Mouse (Mus musculus) heart, postnatal 0 days (tissue): Measurements from ENCODE around the gene Ptov1. TPM values are rescaled to one million over a fixed set of nuclear protein-coding genes. Genes with fewer than 3 reads are reported as not detected.

Source experiments
- ATAC-seq: fragments of 200-750 bp; cut with Nextera tagmentation; 2 replicates; pipeline ENCODE4 v1.8.0; 2017; ENCODE audit warnings: low read depth, moderate number of reproducible peaks, moderate library complexity; ENCODE audit not compliant: insufficient read depth
- DNase-seq: peaks from one replicate; pipeline ENCODE4 v3.0.0-alpha.2; 2016; ENCODE audit warnings: low spot score
- H3K27ac ChIP-seq: fragments of 300-500 bp; sonication (generic); 2 replicates; pipeline ENCODE4 v1.5.1; 2014; ENCODE audit warnings: low read depth, mild to moderate bottlenecking
- H3K27me3 ChIP-seq: fragments of 300-500 bp; sonication (generic); 2 replicates; pipeline ENCODE4 v1.6.1; 2014; ENCODE audit warnings: low read length, mixed read lengths; ENCODE audit not compliant: control insufficient read depth, insufficient read depth
- H3K36me3 ChIP-seq: fragments of 300-500 bp; sonication (generic); replicated peaks from 2 replicates; pipeline ENCODE4 v1.6.1; 2014; ENCODE audit warnings: low read length, mixed read lengths; ENCODE audit not compliant: control insufficient read depth, insufficient read depth
- H3K4me1 ChIP-seq: fragments of 300-500 bp; sonication (generic); 2 replicates; pipeline ENCODE4 v1.6.1; 2014; ENCODE audit warnings: antibody characterized with exemption; ENCODE audit not compliant: control insufficient read depth, insufficient read depth
- H3K4me2 ChIP-seq: fragments of 300-500 bp; sonication (generic); 2 replicates; pipeline ENCODE4 v1.6.1; 2014; ENCODE audit warnings: low read depth, mild to moderate bottlenecking, low read length, moderate library complexity
- H3K4me3 ChIP-seq: fragments of 300-500 bp; sonication (generic); 2 replicates; pipeline ENCODE4 v1.5.1; 2014; ENCODE audit warnings: low read depth, low read length
- H3K9ac ChIP-seq: fragments of 300-500 bp; sonication (generic); replicated peaks from 2 replicates; pipeline ENCODE4 v1.6.1; 2014; ENCODE audit warnings: low read depth, low read length, mixed read lengths
- H3K9me3 ChIP-seq: fragments of 300-500 bp; sonication (generic); replicated peaks from 2 replicates; pipeline ENCODE4 v1.6.1; 2016; ENCODE audit warnings: low read length; ENCODE audit not compliant: control insufficient read depth
- CTCF ChIP-seq: IDR thresholded peaks from 2 replicates; pipeline ENCODE4 v1.5.1; 2016; ENCODE audit warnings: antibody characterized with exemption, control low read depth, low read depth
- EP300 ChIP-seq: IDR thresholded peaks from 2 replicates; pipeline ENCODE4 v1.6.1; 2016; ENCODE audit warnings: antibody characterized with exemption, low read depth
- WGBS: fragments of 180-500 bp; shearing (Covaris S2); extraction: QIAGEN DNeasy Blood & Tissue Kit; methylation state at CpG from one replicate; pipeline ENCODE4 v1.1.7; 2014; 5-methylcytosine and 5-hydroxymethylcytosine counted together
- polyA plus RNA-seq: library from polyadenylated mRNA; unstranded; fragments of >200 nt; fragmentation: Nextera tagmentation; extraction: Ambion mirVana; gene quantifications from 2 replicates; pipeline ENCODE4 v1.2.1, GENCODE M21; 2015
- total RNA-seq: library from RNA; depleted of rRNA; stranded (reverse); fragments of >200 nt; gene quantifications from 2 replicates; pipeline ENCODE4 v1.2.3, GENCODE M21; 2014; ENCODE audit warnings: low replicate concordance

Gene Ptov1
- total and polyA plus RNA-seq, 2 experiments from 2014 or later = 248 to 335 TPM

DNA sequence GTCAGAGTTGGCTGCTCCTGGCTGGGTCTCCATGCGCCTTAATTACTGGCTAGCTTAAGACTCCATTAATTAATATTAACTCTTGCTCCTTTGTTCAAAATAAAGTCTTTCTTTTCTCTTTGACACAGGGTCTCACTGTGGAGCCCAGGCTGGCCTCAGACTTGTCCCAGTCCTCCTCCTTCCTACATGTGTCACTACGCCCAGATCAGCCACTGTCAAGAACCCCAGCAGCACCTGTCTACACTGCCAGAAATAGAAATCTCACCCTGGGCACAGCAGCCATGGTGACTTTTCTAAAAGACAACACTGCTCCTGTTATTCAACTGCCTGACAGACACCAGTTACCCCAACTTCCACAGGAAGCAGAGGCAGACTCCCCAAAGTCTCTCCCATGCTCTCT lies 44.8 kb upstream of the Ptov1 start:
- Histone ChIP-seq H3K9me3 (no peaks in the 10 kb centered on the region), H3K9ac (no peak overlapping the region), H3K27me3 (no peaks in the 10 kb centered on the region), H3K36me3 (peaks cover 58% of the 10 kb centered on the region), H3K4me2 (no peak overlapping the region), H3K4me1 (no peaks in the 10 kb centered on the region), H3K4me3 (no peak overlapping the region), H3K27ac (no peak overlapping the region)
- TF ChIP-seq CTCF (no peak), EP300 (no peak)
- 79% methylated on average over 2 of the region's 2 CpGs for WGBS
- no peak for DNase-seq
- no peak for ATAC-seq

DNA sequence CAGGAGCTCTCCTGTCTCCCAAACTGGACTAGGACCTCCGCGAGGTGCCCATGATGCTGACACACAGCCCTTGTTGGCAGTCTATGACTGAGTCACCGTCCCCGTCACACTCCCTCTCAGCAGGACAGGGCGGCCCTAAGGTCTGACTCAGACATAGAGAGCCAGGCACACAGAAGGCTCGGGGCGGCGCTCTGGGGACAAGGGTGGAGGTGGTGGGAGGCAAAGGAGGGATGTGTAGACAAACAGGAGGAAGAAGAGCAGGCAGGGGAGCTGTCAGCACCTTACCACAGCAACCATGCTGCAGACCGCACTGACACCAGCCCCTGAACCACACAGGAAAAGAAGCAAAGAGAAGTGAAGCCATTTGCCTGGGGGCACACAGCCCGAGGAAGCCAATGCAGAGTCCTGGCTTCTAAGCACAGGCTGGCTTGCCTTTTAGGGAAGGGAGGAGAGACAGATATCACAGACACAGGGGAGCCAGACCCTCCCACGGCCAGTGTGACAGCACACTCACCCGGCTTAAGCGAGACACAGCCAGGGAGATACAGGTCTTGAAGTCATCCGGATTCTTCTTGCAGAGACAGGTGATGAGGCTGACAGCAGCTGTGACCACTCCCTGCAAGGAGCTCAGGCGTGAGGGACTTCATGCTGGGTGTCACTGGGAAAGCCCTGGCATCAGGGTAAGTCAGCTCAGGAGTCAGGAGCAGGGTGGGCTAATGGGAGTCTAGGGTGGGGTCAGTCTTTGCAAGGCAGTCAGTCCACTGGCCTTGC lies 39.3 kb upstream of the Ptov1 start:
- H3K27me3 ChIP-seq = no peaks in the 10 kb centered on the region
- WGBS = 73% methylated on average over 15 of the region's 15 CpGs
- TF ChIP-seq CTCF (no peak), EP300 (no peak)

DNA sequence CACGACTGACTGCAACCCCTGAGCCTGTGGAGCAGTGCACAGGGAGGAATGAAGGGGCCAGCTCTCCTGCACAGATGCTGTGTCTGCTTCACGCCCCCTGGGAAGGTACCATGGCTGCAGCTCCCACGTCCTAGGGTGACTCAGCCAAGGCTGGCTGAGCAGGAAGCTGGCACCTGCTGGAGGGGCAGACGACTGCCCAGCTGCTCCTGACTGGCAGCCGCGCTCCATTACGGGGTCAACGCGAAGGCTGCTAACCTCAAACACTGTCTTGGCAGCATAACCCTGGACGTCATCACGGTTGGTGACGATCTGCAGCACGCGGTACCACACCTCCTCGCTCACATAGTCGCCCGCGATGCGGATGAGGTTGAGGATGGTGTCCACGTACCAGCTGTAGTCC lies 35.8 kb upstream of the Ptov1 start:
- Histone ChIP-seq H3K4me1 (no peaks in the 10 kb centered on the region), H3K4me3 (no peak overlapping the region), H3K27ac (no peak overlapping the region), H3K27me3 (no peaks in the 10 kb centered on the region), H3K36me3 (peaks cover 92% of the 10 kb centered on the region), H3K9me3 (no peaks in the 10 kb centered on the region), H3K9ac (no peak overlapping the region), H3K4me2 (no peak overlapping the region)
- 83% methylated on average over 20 of the region's 20 CpGs for WGBS
- ATAC-seq (no peak), DNase-seq (no peak)
- TF ChIP-seq CTCF (no peak), EP300 (no peak)

More for the DNA sequence above, 39.3 kb upstream of the Ptov1 start:
- H3K9ac ChIP-seq = no peak overlapping the region
- no peak for DNase-seq
- H3K4me3 ChIP-seq = no peak overlapping the region
- no peak for ATAC-seq
- no peaks in the 10 kb centered on the region for H3K9me3 ChIP-seq
- no peak overlapping the region for H3K27ac ChIP-seq
- H3K36me3 ChIP-seq = peaks cover 98% of the 10 kb centered on the region
- no peak overlapping the region for H3K4me2 ChIP-seq
- H3K4me1 ChIP-seq = no peaks in the 10 kb centered on the region

GRCm38 (mm10) chr7:44901230-44901722 lies 31.7 kb upstream of the Ptov1 start:
- no peaks in the 10 kb centered on the region for H3K27me3 ChIP-seq
- peaks cover 62% of the 10 kb centered on the region for H3K36me3 ChIP-seq
- no peak overlapping the region for H3K9ac ChIP-seq
- H3K4me2 ChIP-seq = peak overlapping the region; percentile 53
- WGBS = 20% methylated on average over 21 of the region's 21 CpGs
- TF ChIP-seq CTCF (no peak), EP300 (no peak)
- ATAC-seq (peak; percentile 38; the same call in 1 of the 2 replicates), DNase-seq (peak; percentile 60)
- H3K4me3 ChIP-seq = peak overlapping the region; percentile 28
- H3K4me1 ChIP-seq = peaks cover 8% of the 10 kb centered on the region
- peak overlapping the region; percentile 18; the same call in 1 of the 2 replicates for H3K27ac ChIP-seq
- H3K9me3 ChIP-seq = no peaks in the 10 kb centered on the region

GRCm38 (mm10) chr7:44900632-44901031 lies 31.0 kb upstream of the Ptov1 start:
- DNase-seq (no peak), ATAC-seq (no peak)
- peaks cover 55% of the 10 kb centered on the region for H3K36me3 ChIP-seq
- peaks cover 8% of the 10 kb centered on the region for H3K4me1 ChIP-seq
- 91% methylated on average over 11 of the region's 11 CpGs for WGBS
- TF ChIP-seq CTCF (no peak), EP300 (no peak)
- no peak overlapping the region for H3K9ac ChIP-seq
- H3K4me2 ChIP-seq = no peak overlapping the region
- no peak overlapping the region for H3K4me3 ChIP-seq
- H3K9me3 ChIP-seq = no peaks in the 10 kb centered on the region
- no peaks in the 10 kb centered on the region for H3K27me3 ChIP-seq
- H3K27ac ChIP-seq = no peak overlapping the region
